Comparison of ENCODE assay signal across 8 mouse cellular contexts in genomic region chr13:37506046-37506445, GRCm38 (mm10).
DNase-seq lines count a peak whose midpoint lies in the region; ATAC-seq lines count a peak whose summit lies in the region.

No protein-coding gene starts in this region.

- no peaks in the 10 kb centered on the region for H3K27me3 ChIP-seq in stomach, embryonic 16.5 days (ENCODE audit: control insufficient read depth, insufficient read depth, low read length)

- no peak overlapping the region for H3K4me3 ChIP-seq in stomach, embryonic 16.5 days (replicated peaks; ENCODE audit: low read length)

- no peak overlapping the region for H3K4me2 ChIP-seq in stomach, embryonic 16.5 days (ENCODE audit: low read depth, low read length)

- peak; percentile 65 for DNase-seq in ovary, postnatal 36 days (ENCODE audit: low spot score)
- DNase-seq in ovary, postnatal 14 days (ENCODE audit: low spot score), result no peak
- peak; percentile 63 to 67 for DNase-seq in heart, adult 9 months (ENCODE audit: low spot score in 2 of 2)
- DNase-seq in kidney, postnatal 14 days, result peak; percentile 66
- DNase-seq in embryo, embryonic 9.5 days (ENCODE audit: extremely low spot score), result no peak
- no peak for DNase-seq in left cerebral cortex, adult 11 months (ENCODE audit: low spot score)
- no peak for DNase-seq in urinary bladder, adult 2 months (ENCODE audit: low spot score)

- peak overlapping the region; percentile 92 for H3K27ac ChIP-seq in stomach, embryonic 16.5 days (ENCODE audit: low read length)

- no peaks in the 10 kb centered on the region for H3K36me3 ChIP-seq in stomach, embryonic 16.5 days (ENCODE audit: control insufficient read depth, insufficient read depth, low read length)

- H3K9me3 ChIP-seq in stomach, embryonic 16.5 days (replicated peaks; ENCODE audit: control insufficient read depth, low read length), result no peaks in the 10 kb centered on the region

- H3K9ac ChIP-seq in stomach, embryonic 16.5 days (ENCODE audit: low read length), result no peak overlapping the region

- ATAC-seq in stomach, embryonic 16.5 days (ENCODE audit: insufficient read depth, low FRiP score), result no peak

- 59% methylated on average over 10 of the region's 10 CpGs for WGBS in stomach, embryonic 16.5 days

- H3K4me1 ChIP-seq in stomach, embryonic 16.5 days (ENCODE audit: control insufficient read depth, insufficient read depth, low read length), result peaks cover 40% of the 10 kb centered on the region

Comparison
In these comparisons a context has a peak if more than half of its experiments do, and no peak if none do; other contexts are left out.
1. DNase-seq: peak in ovary, postnatal 36 days (single experiment), heart, adult 9 months (2 of 2) and kidney, postnatal 14 days (single experiment); none in ovary, postnatal 14 days (single experiment), embryo, embryonic 9.5 days (single experiment), left cerebral cortex, adult 11 months (single experiment) and urinary bladder, adult 2 months (single experiment).